Mouse (Mus musculus) B cell, adult 2 months (primary cell): ENCODE data around the gene Tspan10.
"Not testable (repeated sequence)": the region's sequence is repeated elsewhere in the genome, so short reads cannot be mapped to it uniquely, and the experiment has no call there.

Source experiments
- DNase-seq, 2 experiments: peaks; one replicate each; pipeline ENCODE4 v3.0.0; 2022

Tspan10 gene

GRCm38 (mm10) chr11:120442344-120442743 is at the start of gene Tspan10:
Gene Tspan10 (plus strand): TSS chr11:120442644.
- no peak for DNase-seq

GRCm38 (mm10) chr11:120395661-120396060 is 46.8 kb upstream of the Tspan10 start:
- DNase-seq = no peak

- DNase-seq = no peak
These were observed 44.8 kb upstream of the Tspan10 start for GRCm38 (mm10) chr11:120397602-120398001.

GRCm38 (mm10) chr11:120399319-120399718 is 43.1 kb upstream of the Tspan10 start:
- no peak for DNase-seq

GRCm38 (mm10) chr11:120404814-120405213 is 37.6 kb upstream of the Tspan10 start:
- DNase-seq = no peak

- no peak for DNase-seq
These were observed 36.6 kb upstream of the Tspan10 start for GRCm38 (mm10) chr11:120405867-120406266.

- DNase-seq = no peak
These were observed 36.0 kb upstream of the Tspan10 start for GRCm38 (mm10) chr11:120406445-120406844.

- not testable (repeated sequence) for DNase-seq
These were observed 28.8 kb upstream of the Tspan10 start for GRCm38 (mm10) chr11:120413621-120414020.

GRCm38 (mm10) chr11:120417852-120418251 is 24.6 kb upstream of the Tspan10 start:
- DNase-seq = no peak

GRCm38 (mm10) chr11:120418592-120418991 is 23.9 kb upstream of the Tspan10 start:
- no peak for DNase-seq

- no peak for DNase-seq
These were observed 19.5 kb upstream of the Tspan10 start for GRCm38 (mm10) chr11:120422651-120423568.

GRCm38 (mm10) chr11:120423569-120424295 is 18.7 kb upstream of the Tspan10 start:
- peak; percentile 71 to 74 for DNase-seq

GRCm38 (mm10) chr11:120426727-120427126 is 15.7 kb upstream of the Tspan10 start:
- no peak for DNase-seq

GRCm38 (mm10) chr11:120437152-120437856 is 5.1 kb upstream of the Tspan10 start, which contains the start of gene Nploc4:
Gene Nploc4 (minus strand): TSS chr11:120437708.
- peak; percentile 89 to 92 for DNase-seq

GRCm38 (mm10) chr11:120437857-120438385 is 4.5 kb upstream of the Tspan10 start:
- no peak for DNase-seq

- DNase-seq = no peak
These were observed 379 bp downstream of the Tspan10 start for GRCm38 (mm10) chr11:120442765-120443280.

GRCm38 (mm10) chr11:120444106-120444505 is 1.7 kb downstream of the Tspan10 start:
- no peak for DNase-seq

- DNase-seq = no peak
These were observed 3.0 kb downstream of the Tspan10 start for GRCm38 (mm10) chr11:120445475-120445874.

- no peak for DNase-seq
These were observed 4.7 kb downstream of the Tspan10 start for GRCm38 (mm10) chr11:120447179-120447578.

- DNase-seq = no peak
These were observed 9.8 kb downstream of the Tspan10 start for GRCm38 (mm10) chr11:120452246-120452645.

- DNase-seq = no peak
These were observed 10.9 kb downstream of the Tspan10 start, which contains the start of gene Pde6g for GRCm38 (mm10) chr11:120453306-120453705. Gene Pde6g (minus strand): TSS chr11:120453500.

- DNase-seq = no peak
These were observed 12.5 kb downstream of the Tspan10 start for GRCm38 (mm10) chr11:120454965-120455364.
